In the genomic region with DNA sequence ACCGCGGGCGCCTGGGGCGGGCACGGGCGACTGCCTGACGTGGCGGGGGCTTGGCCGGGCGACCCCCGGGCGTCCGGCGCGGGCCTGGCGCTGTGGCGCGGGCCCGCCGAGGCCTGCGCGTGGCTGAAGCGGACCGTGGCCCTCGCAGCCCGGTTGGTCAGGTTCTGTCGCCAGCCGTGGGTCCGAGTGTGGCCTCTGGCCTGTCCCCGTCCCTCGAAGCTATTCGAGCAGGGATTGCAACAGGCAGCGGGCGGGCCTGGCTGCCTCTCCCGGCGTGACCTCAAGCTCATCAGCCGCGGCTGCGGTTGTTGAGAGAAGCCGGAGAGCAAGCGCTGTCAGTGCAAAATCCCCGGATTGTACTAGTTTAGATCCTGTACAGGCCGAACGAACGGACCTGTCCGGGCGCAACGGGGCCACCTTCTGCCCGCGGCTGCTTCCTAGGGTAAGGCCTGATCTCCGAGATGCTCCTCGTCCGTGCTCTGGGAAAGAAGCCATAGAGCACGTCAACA, we compare ENCODE assay signal across 8 mouse cellular contexts. TPM values are rescaled to one million over a fixed set of nuclear protein-coding genes. Genes with fewer than 3 reads are reported as not detected.
DNase-seq lines count a peak whose midpoint lies in the region; ATAC-seq and TF ChIP-seq lines count a peak whose summit lies in the region.

No protein-coding gene starts in this region.

- no peaks in the 10 kb centered on the region for H3K36me3 ChIP-seq in intestine, postnatal 0 days (ENCODE audit: control insufficient read depth, insufficient read depth)
- peaks cover 17% of the 10 kb centered on the region for H3K36me3 ChIP-seq in limb, embryonic 12.5 days
- peaks cover 11% of the 10 kb centered on the region for H3K36me3 ChIP-seq in midbrain, embryonic 13.5 days
- no peaks in the 10 kb centered on the region for H3K36me3 ChIP-seq in stomach, embryonic 16.5 days (ENCODE audit: control insufficient read depth, insufficient read depth, low read length)

- peak overlapping the region; percentile 94 for H3K27ac ChIP-seq in intestine, postnatal 0 days (ENCODE audit: low read depth, low read length)
- peak overlapping the region; percentile 66 for H3K27ac ChIP-seq in limb, embryonic 12.5 days
- peak overlapping the region; percentile 81 for H3K27ac ChIP-seq in midbrain, embryonic 13.5 days
- H3K27ac ChIP-seq in stomach, embryonic 16.5 days (ENCODE audit: low read length) = peak overlapping the region; percentile 72

- H3K27me3 ChIP-seq in intestine, postnatal 0 days (replicated peaks; ENCODE audit: control insufficient read depth, insufficient read depth, low read length) = no peaks in the 10 kb centered on the region
- 0 out of 2 replicates have a peak, but pooled peaks cover under 1% of the 10 kb centered on the region for H3K27me3 ChIP-seq in limb, embryonic 12.5 days
- H3K27me3 ChIP-seq in midbrain, embryonic 13.5 days = peaks cover 6% of the 10 kb centered on the region; the same call in 1 of the 2 replicates
- H3K27me3 ChIP-seq in stomach, embryonic 16.5 days (ENCODE audit: control insufficient read depth, insufficient read depth, low read length) = no peaks in the 10 kb centered on the region

- H3K4me3 ChIP-seq in intestine, postnatal 0 days (ENCODE audit: low read depth, low read length) = peak overlapping the region; percentile 42
- peak overlapping the region; percentile 60 for H3K4me3 ChIP-seq in limb, embryonic 12.5 days (replicated peaks)
- H3K4me3 ChIP-seq in midbrain, embryonic 13.5 days (replicated peaks) = peak overlapping the region; percentile 71
- H3K4me3 ChIP-seq in stomach, embryonic 16.5 days (replicated peaks; ENCODE audit: low read length) = peak overlapping the region; percentile 71

- WGBS in intestine, postnatal 0 days = under 1% methylated on average over 50 of the region's 54 CpGs
- WGBS in limb, embryonic 12.5 days = 2% methylated on average over 51 of the region's 54 CpGs
- 2% methylated on average over 52 of the region's 54 CpGs for WGBS in midbrain, embryonic 13.5 days
- under 1% methylated on average over 39 of the region's 54 CpGs for WGBS in stomach, embryonic 16.5 days

- H3K4me2 ChIP-seq in intestine, postnatal 0 days (replicated peaks; ENCODE audit: low read depth) = peak overlapping the region; percentile 83
- H3K4me2 ChIP-seq in limb, embryonic 12.5 days = peak overlapping the region; percentile 71
- peak overlapping the region; percentile 89 for H3K4me2 ChIP-seq in midbrain, embryonic 13.5 days (replicated peaks)
- H3K4me2 ChIP-seq in stomach, embryonic 16.5 days (ENCODE audit: low read depth, low read length) = peak overlapping the region; percentile 96

- H3K9ac ChIP-seq in intestine, postnatal 0 days (ENCODE audit: low read depth, low read length) = peak overlapping the region; percentile 71
- H3K9ac ChIP-seq in limb, embryonic 12.5 days (replicated peaks) = peak overlapping the region; percentile 86
- H3K9ac ChIP-seq in midbrain, embryonic 13.5 days (replicated peaks) = peak overlapping the region; percentile 89
- peak overlapping the region; percentile 94 for H3K9ac ChIP-seq in stomach, embryonic 16.5 days (ENCODE audit: low read length)

- H3K4me1 ChIP-seq in intestine, postnatal 0 days (replicated peaks; ENCODE audit: control insufficient read depth, insufficient read depth, low read length) = peaks cover 5% of the 10 kb centered on the region
- peaks cover 35% of the 10 kb centered on the region for H3K4me1 ChIP-seq in limb, embryonic 12.5 days (replicated peaks)
- H3K4me1 ChIP-seq in midbrain, embryonic 13.5 days (replicated peaks) = peaks cover 41% of the 10 kb centered on the region
- peaks cover 19% of the 10 kb centered on the region; the same call in 1 of the 2 replicates for H3K4me1 ChIP-seq in stomach, embryonic 16.5 days (ENCODE audit: control insufficient read depth, insufficient read depth, low read length)

- DNase-seq in 3T3-L1 (ENCODE audit: low read depth, low spot score) = peak; percentile 64
- peak; percentile 70 to 89 for DNase-seq in adrenal gland, adult (ENCODE audit: inconsistent age in 2 of 2, low spot score in 1 of 2)
- peak; percentile 26 for DNase-seq in embryo, embryonic 11.5 days (ENCODE audit: low read depth, low spot score)
- DNase-seq in heart, adult 18-20 months = peak; percentile 50 to 73

- ATAC-seq in intestine, postnatal 0 days = no peak
- ATAC-seq in limb, embryonic 12.5 days (ENCODE audit: insufficient number of reproducible peaks, insufficient read depth, low FRiP score, low TSS enrichment, low read depth) = peak; percentile 76
- ATAC-seq in midbrain, embryonic 13.5 days = peak; percentile 59
- ATAC-seq in stomach, embryonic 16.5 days (ENCODE audit: insufficient read depth, low FRiP score) = peak; percentile 27; the same call in 1 of the 2 replicates

- H3K9me3 ChIP-seq in intestine, postnatal 0 days (ENCODE audit: control insufficient read depth) = no peaks in the 10 kb centered on the region
- no peaks in the 10 kb centered on the region for H3K9me3 ChIP-seq in limb, embryonic 12.5 days
- H3K9me3 ChIP-seq in midbrain, embryonic 13.5 days = no peaks in the 10 kb centered on the region
- H3K9me3 ChIP-seq in stomach, embryonic 16.5 days (replicated peaks; ENCODE audit: control insufficient read depth, low read length) = no peaks in the 10 kb centered on the region

- no peak for TF ChIP-seq CTCF in intestine, postnatal 0 days (IDR thresholded peaks at IDR 0.05; ENCODE audit: low read depth)

RNA-seq across cellular contexts. Expression of a gene that starts 0.4 kb away (rescaled TPM):
- total RNA-seq in heart, adult 18-20 months (2021) = 10 to 100 TPM; 18.2 to 24.2 TPM
- polyA plus RNA-seq in intestine, postnatal 0 days (2015; fragmentation: Nextera tagmentation; extraction: Ambion mirVana) = 29.0 and 29.9 TPM in 2 replicates
- 87.7 and 88.5 TPM in 2 replicates for polyA plus RNA-seq in limb, embryonic 12.5 days (2016; fragmentation: Nextera tagmentation; extraction: Ambion mirVana)
- polyA plus RNA-seq in midbrain, embryonic 13.5 days (2015; fragmentation: Nextera tagmentation; extraction: Ambion mirVana) = 64.9 and 68.9 TPM in 2 replicates
- 56.7 and 57.7 TPM in 2 replicates for polyA plus RNA-seq in stomach, embryonic 16.5 days (2015; fragmentation: Nextera tagmentation; extraction: Ambion mirVana)

RNA-seq across cellular contexts. Expression of a gene that starts 27.2 kb away (rescaled TPM):
- 10 to 100 TPM; 21.0 to 25.0 TPM for total RNA-seq in heart, adult 18-20 months (2021)
- polyA plus RNA-seq in intestine, postnatal 0 days (2015; fragmentation: Nextera tagmentation; extraction: Ambion mirVana) = 26.6 TPM in 2 replicates
- polyA plus RNA-seq in limb, embryonic 12.5 days (2016; fragmentation: Nextera tagmentation; extraction: Ambion mirVana) = 43.2 and 44.2 TPM in 2 replicates
- polyA plus RNA-seq in midbrain, embryonic 13.5 days (2015; fragmentation: Nextera tagmentation; extraction: Ambion mirVana) = 44.7 and 47.7 TPM in 2 replicates
- 39.2 and 42.5 TPM in 2 replicates for polyA plus RNA-seq in stomach, embryonic 16.5 days (2015; fragmentation: Nextera tagmentation; extraction: Ambion mirVana)

RNA-seq across cellular contexts. Expression of a gene that starts 37.2 kb away (rescaled TPM):
- total RNA-seq in heart, adult 18-20 months (2021) = 1 to 10 TPM; 4.8 TPM
- polyA plus RNA-seq in intestine, postnatal 0 days (2015; fragmentation: Nextera tagmentation; extraction: Ambion mirVana) = 6.3 and 6.9 TPM in 2 replicates
- 41.0 and 46.3 TPM in 2 replicates for polyA plus RNA-seq in limb, embryonic 12.5 days (2016; fragmentation: Nextera tagmentation; extraction: Ambion mirVana)
- 0.85 and 1.6 TPM in 2 replicates for polyA plus RNA-seq in midbrain, embryonic 13.5 days (2015; fragmentation: Nextera tagmentation; extraction: Ambion mirVana)
- 4.8 and 7.3 TPM in 2 replicates for polyA plus RNA-seq in stomach, embryonic 16.5 days (2015; fragmentation: Nextera tagmentation; extraction: Ambion mirVana)

Comparison
In these comparisons a context has a peak if more than half of its experiments do, and no peak if none do; other contexts are left out.
1. DNase-seq: peak in every context shown above with its lines; median percentile 80 in adrenal gland, adult; 64 in 3T3-L1; 62 in heart, adult 18-20 months; 26 in embryo, embryonic 11.5 days.